Comparison of ENCODE assay signal across 36 mouse cellular contexts in the genomic region with DNA sequence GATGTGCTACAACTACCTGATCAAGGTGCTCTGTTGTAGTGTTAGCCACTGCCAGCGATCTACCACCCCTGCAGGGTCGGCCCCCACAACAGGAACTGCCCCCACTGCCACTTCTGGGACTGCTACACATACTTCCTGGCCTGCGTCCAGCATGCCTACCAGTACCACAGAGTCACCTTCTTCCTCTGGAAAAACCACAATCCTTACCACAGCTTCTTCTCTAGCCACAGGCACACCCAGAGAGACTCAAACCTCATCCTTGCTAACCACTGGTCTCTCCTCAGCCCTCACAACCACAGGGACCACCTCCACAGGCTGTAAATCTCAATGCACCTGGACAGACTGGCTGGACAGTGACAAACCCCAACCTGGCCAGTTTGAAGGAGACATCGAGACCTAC. TPM values are rescaled to one million over a fixed set of nuclear protein-coding genes. Genes with fewer than 3 reads are reported as not detected.
"Had no signal": no experiment of that assay in that cellular context is flagged by ENCODE, and none has a peak within 500 bp of the region (broad histone marks: within the 10 kb centered on the region; RNA-seq: fewer than 3 reads in every experiment).

No protein-coding gene starts in this region.

- ATAC-seq: hindbrain, embryonic 16.5 days; inflammation-experienced regulatory T-cells, adult 6 months; intestine, embryonic 15.5 days; intestine, postnatal 0 days had no signal

- H3K4me2 ChIP-seq: heart, embryonic 12.5 days; hindbrain, embryonic 13.5 days; intestine, embryonic 15.5 days; kidney, embryonic 15.5 days; limb, embryonic 12.5 days; liver, embryonic 11.5 days; liver, embryonic 13.5 days; liver, embryonic 15.5 days had no signal

- H3K36me3 ChIP-seq: heart, embryonic 10.5 days; heart, embryonic 12.5 days; hindbrain, embryonic 13.5 days; intestine, embryonic 15.5 days; kidney, embryonic 15.5 days; limb, embryonic 10.5 days; limb, embryonic 12.5 days; liver, embryonic 13.5 days; liver, embryonic 15.5 days had no signal

- H3K4me3 ChIP-seq: heart, embryonic 10.5 days; heart, embryonic 12.5 days; hindbrain, embryonic 13.5 days; intestine, embryonic 15.5 days; kidney, embryonic 15.5 days; limb, embryonic 10.5 days; limb, embryonic 12.5 days; liver, embryonic 13.5 days; liver, embryonic 15.5 days had no signal

- H3K9ac ChIP-seq: heart, embryonic 12.5 days; hindbrain, embryonic 13.5 days; intestine, embryonic 15.5 days; kidney, embryonic 15.5 days; limb, embryonic 12.5 days; liver, embryonic 13.5 days; liver, embryonic 15.5 days had no signal

- DNase-seq: gastrocnemius, postnatal 14 days; gastrocnemius, postnatal 36 days; heart, adult 18-20 months; heart, postnatal 10 days; heart, postnatal 4 days; kidney, adult 18-20 months; kidney, adult 9 months; kidney, postnatal 14 days; kidney, postnatal 36 days; layer of hippocampus, adult 9-11 months; layer of hippocampus, postnatal 36 days; liver; liver, embryonic 13.5 days had no signal

- H3K4me1 ChIP-seq: heart, embryonic 10.5 days; heart, embryonic 12.5 days; hindbrain, embryonic 13.5 days; intestine, embryonic 15.5 days; kidney, embryonic 15.5 days; limb, embryonic 10.5 days; limb, embryonic 12.5 days; liver, embryonic 13.5 days; liver, embryonic 15.5 days had no signal

- H3K27me3 ChIP-seq: heart, embryonic 12.5 days; hindbrain, embryonic 13.5 days; intestine, embryonic 15.5 days; kidney, embryonic 15.5 days; limb, embryonic 12.5 days; liver, embryonic 13.5 days had no signal

- H3K27ac ChIP-seq: heart, embryonic 10.5 days; hindbrain, embryonic 13.5 days; intestine, embryonic 15.5 days; kidney, embryonic 15.5 days; kidney, postnatal 0 days; limb, embryonic 10.5 days; limb, embryonic 12.5 days; liver, embryonic 13.5 days; liver, embryonic 15.5 days had no signal

- H3K9me3 ChIP-seq: heart, embryonic 10.5 days; heart, embryonic 12.5 days; hindbrain, embryonic 13.5 days; intestine, embryonic 15.5 days; kidney, embryonic 15.5 days; limb, embryonic 10.5 days; limb, embryonic 12.5 days; liver, embryonic 13.5 days; liver, embryonic 15.5 days had no signal

RNA-seq across cellular contexts. Expression of a gene that starts 22.2 kb away (rescaled TPM):
- total RNA-seq: gastrocnemius, adult 18-20 months; gastrocnemius, adult 8-10 months; gastrocnemius, postnatal 14 days; gastrocnemius, postnatal 36 days; heart, postnatal 25 days; heart, postnatal 4 days; layer of hippocampus, adult 18-20 months; layer of hippocampus, adult 8-10 months; layer of hippocampus, postnatal 14 days; layer of hippocampus, postnatal 36 days; left cerebral cortex, adult 18-20 months; left cerebral cortex, postnatal 14 days; left cerebral cortex, postnatal 36 days had no signal
- polyA plus RNA-seq: inflammation-experienced regulatory T-cells, adult 6 months; large intestine, adult 2 months; liver, embryonic 11.5 days; liver, embryonic 13.5 days had no signal
